Mouse (Mus musculus): ENCODE results near the gene Fndc3a.
A peak's percentile ranks its signal among the peaks of the same experiment; 100 is the strongest.

The Fndc3a gene

DNA sequence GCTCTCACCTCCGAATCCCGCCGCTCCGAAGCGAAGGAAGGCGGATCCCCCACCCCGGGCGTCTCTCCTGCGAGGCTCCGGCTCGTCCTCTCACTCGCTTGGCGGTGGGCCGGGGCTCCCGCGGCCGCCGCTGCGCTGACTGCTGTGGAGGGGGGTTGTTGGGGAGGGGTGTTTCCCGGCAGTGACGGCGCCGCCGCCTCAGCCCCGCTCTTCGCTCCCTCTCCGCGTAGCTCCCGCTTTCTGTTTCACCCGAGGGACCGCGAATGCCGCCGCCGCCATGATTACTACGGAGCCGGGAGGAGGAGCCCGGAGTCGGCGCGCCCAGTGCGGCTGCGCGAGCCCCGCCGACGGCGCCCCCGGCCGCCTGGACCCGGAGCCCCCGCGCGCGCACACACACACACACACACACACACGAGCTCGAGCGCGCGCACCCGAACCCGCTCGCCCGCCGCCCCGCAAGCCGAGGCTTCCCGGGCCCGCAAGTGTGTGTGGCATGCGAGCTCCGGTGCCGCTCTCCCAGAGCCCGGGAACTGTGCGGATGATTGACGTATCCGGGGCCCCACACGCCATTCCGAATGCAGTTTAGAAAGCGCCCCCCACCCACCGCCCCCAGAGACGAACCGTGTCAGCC, at the start of gene Fndc3a:
Gene Fndc3a, minus strand, starts transcription at position 294 of the 631 bp plus-strand sequence.
- peak; percentile 86 for DNase-seq

- DNase-seq = no peak
These were observed 43.1 kb upstream of the Fndc3a start for GRCm38 (mm10) chr14:72752893-72753292.

- DNase-seq = no peak
These were observed 40.8 kb upstream of the Fndc3a start for GRCm38 (mm10) chr14:72750426-72751182.

GRCm38 (mm10) chr14:72748331-72748730, 38.5 kb upstream of the Fndc3a start:
- DNase-seq = no peak

DNA sequence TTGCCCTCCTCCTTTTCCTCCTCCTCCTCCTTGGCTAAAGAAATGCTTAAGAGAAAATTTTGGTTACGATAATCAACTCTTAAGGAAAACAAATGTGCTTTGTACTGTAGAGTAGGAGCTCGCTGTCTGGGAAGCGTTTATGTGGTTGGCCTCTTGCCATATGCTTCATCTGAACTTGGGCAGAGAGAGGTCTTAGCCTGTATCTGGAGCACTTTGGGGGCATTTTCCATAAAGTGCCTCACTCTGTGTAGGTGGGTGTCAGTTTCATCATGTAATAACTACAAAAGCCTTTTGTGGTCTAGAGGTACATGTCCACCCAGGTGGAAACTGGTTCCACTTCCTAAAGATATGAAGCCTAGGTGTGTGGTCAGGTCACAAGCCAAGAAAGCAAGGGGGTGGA, 31.9 kb upstream of the Fndc3a start:
- DNase-seq = no peak

DNA sequence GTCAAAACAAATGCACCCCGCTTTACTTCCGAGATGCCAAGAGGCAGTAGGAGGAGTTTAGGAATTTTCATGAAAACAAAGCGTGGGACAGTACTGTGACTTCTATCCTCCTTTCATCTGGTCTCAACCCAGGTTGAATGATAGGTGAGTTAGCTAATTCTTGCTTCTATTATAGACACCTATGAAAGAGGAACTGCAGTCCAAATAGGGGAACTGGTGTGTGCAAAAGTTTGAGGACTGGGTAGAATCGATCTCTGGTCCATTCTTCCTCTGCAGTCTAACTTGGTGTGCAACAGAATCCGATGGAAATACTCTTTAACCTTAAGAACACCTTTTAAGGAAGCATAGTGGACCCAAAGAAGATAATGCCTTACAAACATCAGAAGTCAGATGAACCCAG, 30.5 kb upstream of the Fndc3a start:
- DNase-seq = no peak

DNA sequence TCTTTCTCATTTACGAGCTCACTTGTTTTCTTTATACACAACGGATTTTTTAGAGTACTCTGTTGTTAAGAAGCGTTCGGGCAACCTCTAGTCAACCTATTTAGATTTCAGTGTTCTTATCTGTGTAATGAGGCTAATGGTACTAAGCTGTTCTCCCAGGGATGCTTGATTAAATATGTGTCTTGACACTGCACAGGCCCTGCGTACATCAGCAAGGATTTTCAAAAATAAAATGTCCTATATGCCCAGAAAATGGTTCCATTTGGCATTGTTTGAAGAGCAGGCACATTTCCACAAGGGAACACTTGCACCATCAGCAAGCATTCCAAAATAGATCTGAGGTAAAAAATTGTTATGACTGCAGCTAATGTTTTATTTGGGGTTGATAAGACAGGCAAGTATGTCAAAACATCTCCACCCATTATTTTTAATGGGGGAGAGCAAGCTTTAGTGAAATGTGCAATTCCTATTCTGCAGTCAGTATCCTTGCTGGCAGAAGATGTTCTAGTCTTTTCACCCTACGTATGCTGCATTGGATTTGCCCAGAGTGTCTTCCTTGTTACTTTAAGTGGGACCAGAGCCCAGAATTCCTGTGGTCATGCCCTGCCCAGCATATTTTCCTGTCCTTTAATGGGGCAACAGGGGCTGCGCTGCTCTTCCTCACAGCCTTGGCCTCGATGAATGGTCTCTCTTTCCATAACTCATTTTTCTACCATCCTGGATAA, 29.8 kb upstream of the Fndc3a start:
- no peak for DNase-seq

GRCm38 (mm10) chr14:72738776-72739175, 29.0 kb upstream of the Fndc3a start:
- DNase-seq = no peak

DNA sequence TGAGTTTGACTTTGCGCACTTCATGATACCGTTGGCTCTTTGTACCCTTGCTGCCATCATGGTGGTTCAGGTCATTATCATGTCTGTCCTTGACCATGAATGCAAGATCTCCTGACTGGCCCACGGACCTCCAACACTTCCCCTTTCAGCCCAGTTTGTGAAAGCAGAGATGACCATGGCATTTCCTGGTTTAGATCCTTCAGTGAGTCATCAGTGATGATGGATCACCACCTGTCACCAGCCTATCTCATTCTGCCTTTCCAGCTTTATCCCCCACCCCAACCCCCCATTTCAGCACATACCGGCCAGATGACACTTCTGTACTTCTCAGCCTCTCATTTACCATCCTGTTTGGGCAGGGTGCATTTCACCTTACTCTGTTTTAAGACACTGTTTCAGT, 28.4 kb upstream of the Fndc3a start:
- no peak for DNase-seq

- no peak for DNase-seq
These were observed 16.1 kb upstream of the Fndc3a start for GRCm38 (mm10) chr14:72725865-72726264.

DNA sequence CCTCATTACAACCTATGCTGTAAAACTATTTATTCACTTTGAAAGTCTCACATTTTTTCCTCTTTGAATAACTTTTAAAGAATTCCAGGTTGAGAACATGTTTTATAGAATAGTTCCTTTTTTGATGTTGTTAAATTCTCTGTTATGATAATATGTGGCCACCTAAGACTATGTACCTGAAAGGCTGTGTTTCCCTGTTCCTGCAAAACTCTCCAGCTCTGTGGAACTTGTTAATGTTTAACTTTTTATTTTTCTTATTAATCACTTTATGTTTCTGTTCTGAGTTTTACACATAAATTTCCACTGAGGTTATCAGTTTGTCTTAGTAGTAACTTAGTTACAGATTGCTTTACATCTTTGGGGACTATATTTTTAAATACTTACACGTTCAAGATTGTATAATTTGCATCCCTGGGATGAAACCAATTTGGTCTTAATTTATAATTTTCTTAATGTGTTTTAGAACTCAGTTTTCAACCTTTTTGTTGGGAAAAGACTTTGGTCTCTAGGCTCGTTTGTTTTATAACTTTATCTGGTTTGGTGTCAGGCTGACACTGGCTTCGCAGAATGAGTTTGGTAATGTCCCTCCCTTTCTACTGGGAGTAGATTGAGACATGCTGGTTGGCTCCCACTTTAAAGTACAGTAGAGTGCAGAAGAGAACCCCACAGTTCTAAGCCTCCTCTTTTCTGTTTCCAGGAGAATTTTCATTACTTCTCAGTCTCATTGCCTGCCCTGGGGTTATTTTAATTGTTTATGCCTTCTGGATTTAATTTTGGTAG, 12.7 kb upstream of the Fndc3a start:
- DNase-seq = no peak

- no peak for DNase-seq
These were observed 6.4 kb upstream of the Fndc3a start for GRCm38 (mm10) chr14:72716175-72716574.

- DNase-seq = no peak
These were observed 1.3 kb upstream of the Fndc3a start for GRCm38 (mm10) chr14:72711130-72711529.

GRCm38 (mm10) chr14:72710341-72711027, 681 bp upstream of the Fndc3a start:
- no peak for DNase-seq

- peak; percentile 23 for DNase-seq
These were observed 603 bp downstream of the Fndc3a start for GRCm38 (mm10) chr14:72709091-72709709.

DNA sequence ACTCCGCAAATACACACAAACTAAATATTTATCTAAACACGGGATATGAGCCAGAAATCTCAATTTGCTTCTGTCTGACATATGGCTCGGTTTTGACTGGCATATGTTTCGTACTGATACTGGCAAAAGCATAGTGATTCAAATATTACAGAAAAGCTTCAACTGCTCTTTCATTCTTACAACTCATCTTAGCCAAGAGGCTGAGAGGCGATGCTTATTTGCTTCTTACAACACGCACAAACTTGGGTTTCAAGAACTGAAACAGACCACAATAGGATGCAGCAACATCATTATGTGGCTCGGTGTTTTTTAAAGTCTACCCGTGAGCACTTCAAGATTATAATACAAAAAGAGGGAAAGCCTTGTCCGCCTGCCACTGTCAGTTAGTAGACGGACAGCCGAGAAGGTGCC, 1.2 kb downstream of the Fndc3a start:
- DNase-seq = no peak

- DNase-seq = no peak
These were observed 9.7 kb downstream of the Fndc3a start for GRCm38 (mm10) chr14:72700056-72700455.

DNA sequence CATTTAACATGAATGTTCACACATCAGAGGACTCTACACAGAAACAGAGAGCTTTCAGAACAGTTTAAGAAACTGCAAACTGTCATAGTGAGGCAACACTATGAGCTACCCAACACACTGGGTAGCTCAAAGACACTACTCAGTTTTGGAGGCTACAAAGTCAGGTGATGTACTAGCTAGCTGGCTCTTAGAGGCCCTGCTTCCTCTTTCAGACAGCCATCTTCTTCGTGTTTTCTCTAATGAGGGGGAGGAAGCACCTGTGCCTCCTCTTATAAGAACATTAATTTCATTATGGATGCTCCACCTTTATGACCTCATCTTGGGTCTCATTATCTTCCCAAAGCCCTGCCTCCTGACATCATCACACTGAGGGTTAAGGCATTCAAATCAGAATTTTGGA, 18.4 kb downstream of the Fndc3a start:
- DNase-seq = no peak

GRCm38 (mm10) chr14:72689525-72689924, 20.3 kb downstream of the Fndc3a start:
- DNase-seq = no peak

DNA sequence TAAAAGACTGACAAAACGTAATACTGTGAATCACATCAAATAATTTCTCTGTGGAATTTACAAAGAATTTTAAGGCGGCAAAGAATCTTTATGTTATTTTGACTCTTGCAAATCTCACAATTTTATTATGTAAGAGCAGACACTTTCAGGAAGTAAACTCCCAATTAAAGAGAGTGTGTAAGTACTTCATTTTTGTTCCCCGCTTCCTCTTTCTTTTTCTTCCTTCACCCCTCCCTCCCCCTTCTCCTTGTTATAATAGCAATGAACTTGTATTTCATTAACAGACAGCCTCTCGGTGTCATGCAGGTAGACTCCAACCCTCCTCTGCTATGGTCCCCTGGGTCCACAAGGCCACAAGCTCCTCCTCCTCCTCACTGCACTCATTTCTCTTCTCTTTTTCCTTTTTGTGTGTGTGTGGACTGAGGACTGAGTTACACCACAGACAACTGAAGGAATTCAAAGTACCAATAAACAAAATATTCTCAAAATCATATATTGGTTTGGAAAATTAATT, 24.9 kb downstream of the Fndc3a start:
- no peak for DNase-seq

GRCm38 (mm10) chr14:72677247-72677646, 32.6 kb downstream of the Fndc3a start:
- DNase-seq = no peak

GRCm38 (mm10) chr14:72671911-72672310, 37.9 kb downstream of the Fndc3a start:
- DNase-seq = no peak

All from right cerebral cortex, postnatal 4 days (tissue).